Mouse (Mus musculus): ENCODE results near the gene Ppp1r9a.

GRCm38 (mm10) chr6:4987084-4987483 lies 84.4 kb downstream of the Ppp1r9a start:
- no peak for TF ChIP-seq CTCF (IDR thresholded peaks at IDR 0.05; ENCODE audit: control insufficient read depth, insufficient read depth, insufficient read length)
- no peak for TF ChIP-seq MAX (IDR thresholded peaks at IDR 0.05)
- no peak for TF ChIP-seq USF1 (IDR thresholded peaks at IDR 0.05; ENCODE audit: low read depth)
- TF ChIP-seq CEBPB (IDR thresholded peaks at IDR 0.05; ENCODE audit: low read depth) = no peak
